Mouse (Mus musculus) ES-Bruce4 (cell line): ENCODE results near the gene Tmx2. TPM values are rescaled to one million over a fixed set of nuclear protein-coding genes. Genes with fewer than 3 reads are reported as not detected.

Source experiments
- H3K27ac ChIP-seq: 2 replicates; pipeline ENCODE4 v1.5.1; 2012; ENCODE audit warnings: low read length, inconsistent platforms; ENCODE audit not compliant: insufficient read depth
- H3K27me3 ChIP-seq: 2 replicates; pipeline ENCODE4 v1.6.1; 2012; ENCODE audit warnings: mild to moderate bottlenecking, low read length, inconsistent platforms; ENCODE audit not compliant: control insufficient read depth, poor library complexity, insufficient read depth, severe bottlenecking
- H3K36me3 ChIP-seq: 2 replicates; pipeline ENCODE4 v1.6.1; 2012; ENCODE audit warnings: inconsistent platforms, mild to moderate bottlenecking, low read length, moderate library complexity; ENCODE audit not compliant: control insufficient read depth, poor library complexity, insufficient read depth, severe bottlenecking
- H3K4me1 ChIP-seq: one replicate; pipeline ENCODE4 v1.8.1; 2011; ENCODE audit warnings: low read length; ENCODE audit not compliant: control insufficient read depth, insufficient read depth
- H3K4me3 ChIP-seq: 2 replicates; pipeline ENCODE4 v1.5.1; 2011; ENCODE audit warnings: low read depth, mild to moderate bottlenecking, low read length
- H3K9ac ChIP-seq: 2 replicates; pipeline ENCODE4 v1.6.1; 2012; ENCODE audit warnings: low read depth, mild to moderate bottlenecking, inconsistent platforms; ENCODE audit not compliant: poor library complexity, severe bottlenecking
- H3K9me3 ChIP-seq: replicated peaks from 2 replicates; pipeline ENCODE4 v1.6.1; 2012; ENCODE audit warnings: mild to moderate bottlenecking, low read length, inconsistent platforms; ENCODE audit not compliant: control insufficient read depth, poor library complexity, insufficient read depth, severe bottlenecking
- CTCF ChIP-seq: IDR thresholded peaks from one replicate; pipeline ENCODE4 v1.8.1; 2011; ENCODE audit warnings: low read depth, low read length
- EP300 ChIP-seq: IDR thresholded peaks from 2 replicates; pipeline ENCODE4 v1.6.1; 2011; ENCODE audit warnings: low read depth, low read length; ENCODE audit not compliant: insufficient read depth
- POLR2A ChIP-seq: IDR thresholded peaks from one replicate; pipeline ENCODE4 v1.8.1; 2011; ENCODE audit warnings: low read length; ENCODE audit not compliant: insufficient read depth
- polyA plus RNA-seq: library from polyadenylated mRNA; stranded (reverse); fragments of >200 nt; gene quantifications from 2 replicates; pipeline ENCODE4 v1.2.4, GENCODE M21; 2011; ENCODE audit warnings: low read depth; ENCODE audit not compliant: missing spikeins, insufficient read depth, insufficient read length

Gene Tmx2
- polyA plus RNA-seq, 1 experiment, result 63.5 TPM

DNA sequence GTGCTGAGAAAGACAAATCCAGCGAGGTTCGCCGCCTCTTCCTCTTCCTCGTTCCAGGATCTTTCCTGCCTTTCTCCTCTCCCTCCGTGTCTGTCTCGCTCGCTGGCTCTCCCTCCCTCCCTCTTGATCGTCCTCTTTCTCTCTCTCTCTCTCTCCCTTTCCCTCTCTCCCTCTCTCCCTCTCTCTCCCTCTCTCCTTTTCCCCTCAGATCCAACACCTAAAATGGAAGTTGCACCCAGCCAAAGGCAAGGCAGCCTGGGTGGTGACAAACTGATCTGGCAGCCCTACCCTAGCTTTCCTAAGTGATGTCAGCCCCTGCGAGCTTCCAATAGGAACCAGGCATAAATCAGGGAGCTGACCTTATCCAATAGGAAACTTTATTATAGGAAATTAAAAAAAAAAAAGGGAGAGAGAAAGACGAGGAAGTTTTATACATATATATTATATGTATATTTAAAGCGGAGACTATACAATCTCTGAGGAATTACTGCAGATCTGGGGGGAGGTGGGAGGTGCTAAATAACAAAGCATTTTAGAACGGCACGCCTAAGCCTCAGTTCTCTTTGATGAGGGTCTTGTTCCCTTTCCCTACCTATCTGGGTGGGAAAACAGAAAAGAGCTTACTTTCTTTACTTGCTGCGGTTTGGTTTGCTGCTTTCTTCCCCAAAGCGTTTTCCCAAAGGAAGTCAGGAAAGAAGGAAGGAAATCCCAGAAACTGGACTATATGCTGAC is 28.3 kb downstream of the Tmx2 start, which contains the start of gene Ctnnd1:
Gene Ctnnd1 (minus strand): TSS at position 302 of the 732 bp plus-strand sequence.
- Histone ChIP-seq H3K9ac (peak within 1 kb of the TSS; percentile 60), H3K9me3 (no peaks in the 10 kb centered on the region; the same call in 1 of the 2 replicates), H3K36me3 (no peaks in the 10 kb centered on the region), H3K4me3 (peak within 1 kb of the TSS; percentile 97), H3K4me1 (no peaks in the 10 kb centered on the region), H3K27me3 (no peaks in the 10 kb centered on the region), H3K27ac (peak within 1 kb of the TSS; percentile 79)
- peak; percentile 88 for TF ChIP-seq POLR2A
- TF ChIP-seq EP300, result no peak

DNA sequence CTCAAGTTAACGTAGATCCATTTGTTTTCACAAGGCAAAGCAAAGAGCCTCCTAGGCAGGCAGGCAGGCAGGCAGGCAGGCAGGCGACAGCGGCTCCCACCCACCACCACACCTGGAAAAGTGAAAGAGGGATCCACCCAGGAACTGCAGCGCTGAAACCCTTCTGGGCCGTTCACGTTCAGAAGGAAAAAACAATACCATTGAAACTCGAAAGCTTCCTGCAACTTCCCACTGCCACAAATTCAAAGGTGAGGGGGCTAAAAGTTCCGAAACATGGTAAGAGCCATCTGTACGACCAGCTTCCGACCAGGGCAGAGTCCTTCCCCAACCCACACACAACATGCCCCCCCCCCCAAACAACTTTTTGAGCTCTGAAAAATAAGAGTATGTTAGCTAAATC is 29.3 kb downstream of the Tmx2 start:
- Histone ChIP-seq H3K4me1 (no peaks in the 10 kb centered on the region), H3K9me3 (no peaks in the 10 kb centered on the region; the same call in 1 of the 2 replicates), H3K27me3 (no peaks in the 10 kb centered on the region), H3K4me3 (peak overlapping the region; percentile 97), H3K9ac (peak overlapping the region; percentile 60), H3K27ac (peak overlapping the region; percentile 75; the same call in 1 of the 2 replicates), H3K36me3 (no peaks in the 10 kb centered on the region)
- TF ChIP-seq POLR2A, result no peak
- TF ChIP-seq CTCF, result no peak
- TF ChIP-seq EP300, result no peak

GRCm38 (mm10) chr2:84648369-84648768 is 30.6 kb downstream of the Tmx2 start:
- H3K9me3 ChIP-seq, result no peaks in the 10 kb centered on the region; the same call in 1 of the 2 replicates
- peak overlapping the region; percentile 60 for H3K9ac ChIP-seq
- no peaks in the 10 kb centered on the region for H3K4me1 ChIP-seq
- TF ChIP-seq POLR2A, result no peak
- TF ChIP-seq CTCF, result no peak
- TF ChIP-seq EP300, result no peak
- peak overlapping the region; percentile 50 for H3K4me3 ChIP-seq
- H3K27ac ChIP-seq, result 0 out of 2 replicates have a peak overlapping the region, but pooled peaks have one; percentile 19
- no peaks in the 10 kb centered on the region for H3K27me3 ChIP-seq
- no peaks in the 10 kb centered on the region for H3K36me3 ChIP-seq

DNA sequence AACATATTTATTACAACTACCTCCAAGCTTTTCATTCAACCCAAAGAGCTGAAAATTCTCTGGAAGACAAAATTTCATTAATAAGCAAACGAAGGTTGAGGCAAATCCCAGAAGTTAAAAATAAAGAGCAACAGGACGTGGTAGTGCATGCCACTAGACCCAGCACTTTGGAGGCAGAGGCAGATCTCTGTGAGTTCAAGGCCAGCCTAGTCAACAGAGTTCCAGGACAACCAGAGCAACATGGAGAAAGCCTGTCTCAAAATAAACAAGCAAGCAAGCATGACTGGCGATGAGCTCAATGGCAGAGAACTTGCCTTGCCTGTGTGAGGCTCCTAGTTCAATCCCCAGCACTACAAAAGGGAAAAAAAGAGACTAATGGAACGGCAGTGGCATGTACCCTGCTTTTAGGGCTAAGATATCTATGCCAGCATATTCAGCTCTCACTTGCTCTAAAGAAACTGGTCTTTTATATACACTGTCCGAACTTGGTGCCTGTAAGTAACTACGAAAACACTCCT is 31.8 kb downstream of the Tmx2 start:
- H3K4me1 ChIP-seq, result no peaks in the 10 kb centered on the region
- no peaks in the 10 kb centered on the region for H3K27me3 ChIP-seq
- TF ChIP-seq CTCF (no peak), POLR2A (no peak), EP300 (no peak)
- H3K4me3 ChIP-seq, result no peak overlapping the region
- H3K9ac ChIP-seq, result no peak overlapping the region
- no peak overlapping the region for H3K27ac ChIP-seq
- no peaks in the 10 kb centered on the region; the same call in 1 of the 2 replicates for H3K9me3 ChIP-seq
- H3K36me3 ChIP-seq, result no peaks in the 10 kb centered on the region

- no peaks in the 10 kb centered on the region for H3K4me1 ChIP-seq
- TF ChIP-seq POLR2A (no peak), EP300 (no peak)
- H3K27ac ChIP-seq, result no peak overlapping the region
- H3K27me3 ChIP-seq, result no peaks in the 10 kb centered on the region
- no peaks in the 10 kb centered on the region; the same call in 1 of the 2 replicates for H3K9me3 ChIP-seq
- no peak overlapping the region for H3K4me3 ChIP-seq
- no peaks in the 10 kb centered on the region for H3K36me3 ChIP-seq
- no peak overlapping the region for H3K9ac ChIP-seq
Measured at GRCm38 (mm10) chr2:84646138-84646537, 32.8 kb downstream of the Tmx2 start.

GRCm38 (mm10) chr2:84640833-84641232 is 38.1 kb downstream of the Tmx2 start:
- Histone ChIP-seq H3K9me3 (no peaks in the 10 kb centered on the region), H3K4me3 (no peak overlapping the region), H3K27ac (no peak overlapping the region), H3K9ac (no peak overlapping the region), H3K27me3 (no peaks in the 10 kb centered on the region), H3K36me3 (no peaks in the 10 kb centered on the region; the same call in 1 of the 2 replicates), H3K4me1 (no peaks in the 10 kb centered on the region)
- TF ChIP-seq EP300 (no peak), POLR2A (no peak), CTCF (no peak)
